Mouse (Mus musculus): ENCODE measurements around the gene Gm10972. TPM values are rescaled to one million over a fixed set of nuclear protein-coding genes. Genes with fewer than 3 reads are reported as not detected.
"Not testable (repeated sequence)": the region's sequence is repeated elsewhere in the genome, so short reads cannot be mapped to it uniquely, and the experiment has no call there.

Gm10972 gene
- polyA plus RNA-seq, 1 experiment: not detected

DNA sequence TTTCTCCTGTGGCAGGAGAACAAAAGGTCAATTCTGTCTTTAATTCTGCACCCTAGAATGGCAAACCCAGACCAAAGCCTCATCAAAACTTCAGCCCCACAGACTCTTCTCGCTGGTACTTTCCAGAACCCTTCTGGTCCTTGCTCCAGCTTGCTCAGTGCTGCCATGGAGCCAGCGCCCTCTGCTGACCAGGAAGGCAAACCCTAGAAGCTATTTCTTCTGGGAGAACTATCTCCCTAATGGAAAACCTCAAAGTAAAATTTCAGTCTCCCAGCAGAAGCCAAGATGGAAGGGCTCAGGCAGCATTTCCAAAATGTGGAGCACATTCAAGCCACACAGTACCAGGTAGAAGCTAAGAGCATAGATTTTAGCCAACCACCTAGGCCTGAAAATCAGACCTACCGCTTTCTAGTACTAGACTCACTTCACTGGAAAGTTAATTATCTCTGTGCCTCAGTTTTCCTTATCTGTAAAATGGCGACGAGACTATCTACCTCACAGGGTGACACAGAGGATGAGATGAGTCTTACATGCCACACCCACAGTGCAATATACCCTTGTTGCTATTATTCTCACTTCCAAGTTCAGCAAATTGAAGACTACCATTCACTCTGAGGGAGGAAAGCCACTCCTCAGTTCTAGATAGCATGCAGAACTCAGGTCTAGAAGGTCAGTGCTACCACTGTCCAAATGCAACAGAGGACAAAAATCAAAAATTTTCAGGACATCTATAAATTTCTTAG lies 22.3 kb downstream of the Gm10972 start:
- not testable (repeated sequence) for H3K4me3 ChIP-seq (ENCODE audit: insufficient read depth, low read length); H3K4me1 ChIP-seq (ENCODE audit: control insufficient read depth, insufficient read depth, low read length); H3K27ac ChIP-seq (ENCODE audit: insufficient read depth, low read length)

DNA sequence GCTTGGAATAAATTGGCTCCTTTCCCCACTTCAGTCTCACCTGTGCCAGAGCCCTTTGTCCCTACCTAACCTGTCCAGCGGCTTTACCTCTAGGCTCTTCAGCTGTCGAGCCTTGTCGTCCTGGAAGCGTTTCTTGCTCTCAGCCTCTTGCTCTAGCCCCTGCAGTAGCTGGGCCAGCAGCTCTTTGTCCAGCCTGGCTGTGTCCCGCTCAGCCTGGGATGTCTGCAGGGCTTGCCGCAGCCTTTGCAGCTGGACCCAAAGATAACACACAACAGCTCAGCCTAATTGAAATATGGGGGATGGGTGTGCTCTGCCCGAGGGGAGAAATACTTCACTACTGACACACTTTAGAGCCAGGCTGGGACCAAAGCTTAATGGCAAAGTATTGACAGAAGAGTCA lies 23.0 kb downstream of the Gm10972 start:
- not testable (repeated sequence) for H3K27ac ChIP-seq (ENCODE audit: insufficient read depth, low read length); H3K4me3 ChIP-seq (ENCODE audit: insufficient read depth, low read length); H3K4me1 ChIP-seq (ENCODE audit: control insufficient read depth, insufficient read depth, low read length)

DNA sequence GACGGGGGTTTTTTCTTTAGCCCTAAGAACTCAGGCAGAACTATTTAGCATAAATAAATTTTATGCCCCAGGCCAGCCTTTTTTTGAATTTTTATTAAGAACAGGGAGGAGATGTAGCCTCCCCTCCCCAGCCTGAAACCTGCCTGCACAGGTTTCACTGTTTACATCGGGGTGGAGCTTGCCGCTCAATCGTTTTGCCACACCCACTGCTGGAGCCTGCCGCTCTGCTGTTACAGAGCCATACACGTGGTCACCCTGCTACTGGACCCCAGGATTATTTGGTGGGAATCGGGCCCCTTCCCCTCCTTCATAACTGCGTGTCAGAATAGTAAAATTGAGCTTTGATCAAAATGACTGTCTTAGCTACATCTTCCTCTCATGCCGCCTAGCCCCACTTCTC lies 32.2 kb downstream of the Gm10972 start:
- H3K27ac ChIP-seq (ENCODE audit: insufficient read depth, low read length); H3K4me3 ChIP-seq (ENCODE audit: insufficient read depth, low read length); H3K4me1 ChIP-seq (ENCODE audit: control insufficient read depth, insufficient read depth, low read length): not testable (repeated sequence)

DNA sequence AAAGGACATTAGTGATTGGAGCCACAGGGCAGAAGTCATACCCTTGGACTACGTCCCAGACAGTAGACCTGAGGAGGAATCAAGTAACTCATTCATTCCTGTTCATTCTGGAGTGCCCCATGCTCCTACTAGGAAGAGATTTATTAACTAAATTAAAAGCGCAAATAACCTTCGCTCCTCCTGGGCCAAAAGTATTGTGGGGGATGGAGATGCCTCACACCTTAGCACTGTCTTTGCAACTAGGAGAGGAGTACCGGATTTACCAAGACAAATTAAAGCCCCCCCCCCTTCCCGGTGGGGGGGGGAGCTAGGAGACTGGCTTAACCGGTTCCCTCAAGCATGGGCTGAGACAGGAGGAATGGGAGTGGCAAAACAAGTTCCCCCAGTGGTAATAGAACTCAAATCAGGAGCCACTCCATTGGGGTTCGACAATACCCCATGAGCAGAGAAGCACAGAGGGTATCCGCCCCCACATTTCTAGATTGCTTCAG lies 36.5 kb downstream of the Gm10972 start:
- Histone ChIP-seq H3K4me3 (ENCODE audit: insufficient read depth, low read length) (no peak overlapping the region), H3K4me1 (ENCODE audit: control insufficient read depth, insufficient read depth, low read length) (no peaks in the 10 kb centered on the region), H3K27ac (ENCODE audit: insufficient read depth, low read length) (no peak overlapping the region)
- TF ChIP-seq POLR2A (IDR thresholded peaks at IDR 0.05; ENCODE audit: low read depth, low read length) (no peak), CTCF (IDR thresholded peaks at IDR 0.05; ENCODE audit: borderline replicate concordance, insufficient read depth, low read length) (no peak)

DNA sequence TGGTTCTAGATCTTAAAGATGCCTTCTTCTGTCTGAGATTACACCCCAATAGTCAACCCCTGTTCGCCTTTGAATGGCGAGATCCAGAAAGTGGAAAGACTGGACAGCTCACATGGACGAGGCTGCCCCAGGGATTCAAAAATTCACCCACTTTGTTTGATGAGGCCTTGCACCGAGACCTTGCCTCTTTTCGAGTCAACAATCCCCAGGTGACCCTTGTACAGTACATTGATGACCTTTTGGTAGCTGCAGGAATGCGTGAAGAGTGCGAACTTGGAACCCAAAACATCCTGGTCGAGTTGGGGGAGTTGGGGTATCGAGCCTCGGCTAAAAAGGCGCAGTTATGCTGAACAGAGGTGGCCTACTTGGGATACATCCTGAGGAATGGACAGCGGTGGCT lies 37.1 kb downstream of the Gm10972 start:
- H3K4me1 ChIP-seq (ENCODE audit: control insufficient read depth, insufficient read depth, low read length); H3K27ac ChIP-seq (ENCODE audit: insufficient read depth, low read length); H3K4me3 ChIP-seq (ENCODE audit: insufficient read depth, low read length): not testable (repeated sequence)

DNA sequence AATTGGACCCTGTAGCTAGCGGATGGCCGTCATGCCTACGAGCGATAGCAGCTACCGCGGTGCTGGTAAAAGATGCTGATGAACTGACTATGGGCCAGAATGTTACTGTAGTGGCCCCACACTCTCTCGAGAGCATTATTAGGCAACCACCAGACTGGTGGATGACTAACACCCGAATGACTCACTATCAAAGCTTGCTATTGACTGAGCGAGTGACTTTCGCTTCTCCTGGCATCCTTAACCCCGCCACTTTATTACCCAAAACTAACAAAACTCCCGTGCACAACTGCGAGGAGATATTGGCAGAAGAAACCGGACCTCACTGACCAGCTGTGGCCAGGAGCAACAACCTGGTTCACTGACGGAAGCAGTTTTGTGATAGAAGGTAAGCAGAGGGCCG lies 37.9 kb downstream of the Gm10972 start:
- no peak overlapping the region for H3K4me3 ChIP-seq (ENCODE audit: insufficient read depth, low read length)
- TF ChIP-seq POLR2A (IDR thresholded peaks at IDR 0.05; ENCODE audit: low read depth, low read length): no peak
- H3K27ac ChIP-seq (ENCODE audit: insufficient read depth, low read length): no peak overlapping the region
- H3K4me1 ChIP-seq (ENCODE audit: control insufficient read depth, insufficient read depth, low read length): no peaks in the 10 kb centered on the region

DNA sequence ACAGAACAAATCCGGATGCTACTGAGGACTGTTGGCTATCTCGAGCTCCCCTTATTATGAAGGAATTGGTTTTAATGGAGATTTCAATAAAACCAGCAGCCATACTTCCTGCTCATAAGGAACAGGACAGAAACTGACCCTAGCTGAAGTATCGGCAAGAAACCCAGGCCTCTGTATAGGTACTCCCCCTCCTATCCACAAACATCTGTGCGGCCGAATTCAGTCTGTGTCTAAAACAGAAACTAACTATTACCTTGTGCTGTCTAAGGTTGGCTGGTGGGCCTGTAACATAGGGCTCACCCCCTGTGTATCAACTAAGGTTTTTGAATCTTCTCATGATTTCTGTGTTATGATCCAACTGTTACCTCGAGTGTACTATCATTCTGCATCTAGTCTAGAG lies 40.7 kb downstream of the Gm10972 start:
- H3K4me3 ChIP-seq (ENCODE audit: insufficient read depth, low read length): no peak overlapping the region
- no peaks in the 10 kb centered on the region for H3K4me1 ChIP-seq (ENCODE audit: control insufficient read depth, insufficient read depth, low read length)
- no peak overlapping the region for H3K27ac ChIP-seq (ENCODE audit: insufficient read depth, low read length)
- TF ChIP-seq POLR2A (IDR thresholded peaks at IDR 0.05; ENCODE audit: low read depth, low read length) (no peak), CTCF (IDR thresholded peaks at IDR 0.05; ENCODE audit: borderline replicate concordance, insufficient read depth, low read length) (no peak)

DNA sequence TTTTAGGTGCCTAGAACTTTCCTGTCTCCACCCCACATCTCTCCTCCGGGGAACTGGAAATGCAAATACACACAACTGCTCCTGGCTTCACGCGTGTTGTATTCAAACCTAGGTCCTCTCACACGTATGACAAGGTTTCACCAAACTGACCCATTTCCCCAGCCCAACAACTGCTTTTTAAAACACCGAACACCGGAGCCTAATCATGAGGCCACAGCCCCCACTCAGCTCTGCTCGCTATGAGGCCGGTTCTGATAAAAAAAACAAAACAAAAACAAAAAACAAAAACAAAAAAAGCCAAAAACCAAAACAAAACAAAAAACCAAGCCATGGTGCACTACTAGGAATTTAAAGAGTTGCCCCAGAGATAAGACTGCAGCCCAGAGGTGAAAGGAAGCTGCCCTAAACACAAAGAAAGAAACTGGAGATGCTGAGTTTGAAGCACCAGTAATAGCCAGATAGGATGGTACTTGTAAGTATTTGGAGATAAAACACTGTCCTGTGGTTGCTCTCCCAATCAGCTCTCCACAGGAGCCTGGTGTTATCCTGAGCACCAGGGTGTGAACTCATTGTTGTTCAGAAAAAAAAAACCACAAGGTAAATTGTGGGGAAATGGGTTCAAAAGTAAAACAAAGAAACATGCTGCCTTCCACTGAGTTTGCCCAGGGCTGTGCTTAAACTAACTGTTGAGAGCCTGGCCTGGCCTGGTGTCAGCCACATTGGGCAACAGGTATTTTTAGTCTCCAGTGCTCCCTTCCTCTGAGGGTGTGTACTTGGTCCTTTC lies 43.3 kb downstream of the Gm10972 start:
- H3K27ac ChIP-seq (ENCODE audit: insufficient read depth, low read length); H3K4me3 ChIP-seq (ENCODE audit: insufficient read depth, low read length); H3K4me1 ChIP-seq (ENCODE audit: control insufficient read depth, insufficient read depth, low read length): not testable (repeated sequence)

DNA sequence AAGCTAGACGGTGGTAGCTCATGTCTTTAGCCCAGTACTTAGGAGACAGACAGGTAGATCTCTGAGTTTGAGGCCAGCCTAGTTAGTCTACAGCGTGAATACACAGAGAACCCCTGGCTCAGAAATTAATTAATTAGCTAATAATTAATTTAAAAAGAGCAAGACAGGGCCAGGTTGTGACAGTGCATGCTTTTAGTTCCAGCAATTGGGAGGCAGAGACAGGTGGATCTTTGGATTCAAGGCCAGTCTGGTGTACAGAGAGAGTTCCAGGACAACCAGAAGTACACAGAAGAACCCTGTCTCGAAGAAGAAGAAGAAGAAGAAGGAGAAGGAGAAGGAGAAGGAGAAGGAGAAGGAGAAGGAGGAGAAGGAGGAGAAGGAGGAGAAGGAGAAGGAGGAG lies 45.8 kb downstream of the Gm10972 start:
- H3K27ac ChIP-seq (ENCODE audit: insufficient read depth, low read length); H3K4me3 ChIP-seq (ENCODE audit: insufficient read depth, low read length); H3K4me1 ChIP-seq (ENCODE audit: control insufficient read depth, insufficient read depth, low read length): not testable (repeated sequence)

DNA sequence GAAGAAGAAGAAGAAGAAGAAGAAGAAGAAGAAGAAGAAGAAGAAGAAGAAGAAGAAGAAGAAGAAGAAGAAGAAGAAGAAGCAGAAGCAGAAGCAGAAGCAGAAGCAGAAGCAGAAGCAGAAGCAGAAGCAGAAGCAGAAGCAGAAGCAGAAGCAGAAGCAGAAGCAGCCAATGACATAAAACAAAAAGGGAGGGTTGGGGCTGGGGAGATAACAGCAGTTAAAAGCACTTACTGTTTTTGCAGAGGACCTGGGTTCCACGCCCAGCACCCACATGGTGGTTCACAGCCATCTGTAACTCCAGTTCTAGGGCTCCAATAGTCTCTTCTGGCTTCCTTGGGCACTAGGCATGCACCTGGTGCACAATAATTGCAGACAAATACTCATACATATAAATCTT lies 46.3 kb downstream of the Gm10972 start:
- not testable (repeated sequence) for H3K4me3 ChIP-seq (ENCODE audit: insufficient read depth, low read length); H3K4me1 ChIP-seq (ENCODE audit: control insufficient read depth, insufficient read depth, low read length); H3K27ac ChIP-seq (ENCODE audit: insufficient read depth, low read length)

DNA sequence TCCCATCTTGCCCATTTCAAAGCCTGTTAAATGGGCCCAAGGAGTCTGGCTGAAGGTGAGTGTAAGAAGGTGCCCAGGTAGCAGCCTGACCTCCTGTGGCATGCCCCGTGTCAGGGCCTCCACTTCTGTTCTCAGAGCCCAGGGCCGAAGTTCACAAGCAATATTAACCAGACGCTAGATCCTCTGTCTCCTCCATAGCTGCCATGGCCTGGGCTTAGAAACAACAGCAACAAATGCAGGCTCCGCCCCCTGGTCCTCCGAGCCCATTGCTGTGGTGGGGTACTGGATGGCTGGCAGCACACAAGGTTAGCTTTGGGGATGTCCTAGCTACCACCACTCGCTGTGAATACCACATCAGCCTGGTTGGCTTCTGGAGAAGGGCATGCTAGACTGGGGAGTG lies 47.2 kb downstream of the Gm10972 start:
- H3K27ac ChIP-seq (ENCODE audit: insufficient read depth, low read length); H3K4me1 ChIP-seq (ENCODE audit: control insufficient read depth, insufficient read depth, low read length); H3K4me3 ChIP-seq (ENCODE audit: insufficient read depth, low read length): not testable (repeated sequence)

Data from embryonic fibroblast, embryonic 13.5 days (primary cell).